Mouse (Mus musculus): ENCODE measurements around the gene Kdsr. TPM values are rescaled to one million over a fixed set of nuclear protein-coding genes. Genes with fewer than 3 reads are reported as not detected.
A peak's percentile ranks its signal among the peaks of the same experiment; 100 is the strongest.

Gene Kdsr
- 9.8 and 11.2 TPM in 2 replicates for polyA plus RNA-seq (2014; fragmentation: Nextera tagmentation; extraction: Ambion mirVana)

GRCm38 (mm10) chr1:106759572-106760435 lies at the start of gene Kdsr:
Gene Kdsr, minus strand, starts transcription at chr1:106759727.
- peak within 1 kb of the TSS; percentile 61 to 73 for H3K4me3 ChIP-seq (ENCODE audit: control insufficient read depth in 1 of 2, insufficient read depth in 1 of 2, low read depth in 1 of 2, low read length in 2 of 2)
- 2% methylated on average over 50 of the region's 51 CpGs for WGBS
- peak; percentile 99 for ATAC-seq (ENCODE audit: insufficient number of reproducible peaks, insufficient read depth, low FRiP score, low read depth)

GRCm38 (mm10) chr1:106799931-106800330 lies 40.4 kb upstream of the Kdsr start:
- Histone ChIP-seq H3K4me3 (ENCODE audit: control insufficient read depth in 1 of 2, insufficient read depth in 1 of 2, low read depth in 1 of 2, low read length in 2 of 2) (no peak overlapping the region), H3K9ac (ENCODE audit: low read length) (no peak overlapping the region), H3K27me3 (ENCODE audit: control insufficient read depth, insufficient read depth, low read length) (no peaks in the 10 kb centered on the region), H3K9me3 (ENCODE audit: control insufficient read depth, low read length) (no peaks in the 10 kb centered on the region), H3K36me3 (ENCODE audit: control insufficient read depth, insufficient read depth, low read length) (no peaks in the 10 kb centered on the region), H3K4me1 (ENCODE audit: control insufficient read depth in 2 of 2, insufficient read depth in 2 of 2, low read length in 2 of 2) (peaks cover 0 to 10% of the 10 kb centered on the region in 2 experiments; a peak in 2 of 4 replicates), H3K27ac (replicated peaks in 1 of 2; ENCODE audit: control insufficient read depth in 1 of 2, insufficient read depth in 1 of 2, low read depth in 2 of 2, low read length in 2 of 2) (no peak overlapping the region), H3K4me2 (ENCODE audit: low read length) (no peak overlapping the region)
- no peak for ATAC-seq (ENCODE audit: insufficient number of reproducible peaks, insufficient read depth, low FRiP score, low read depth)
- WGBS: 76% methylated on average over 3 of the region's 3 CpGs

More at GRCm38 (mm10) chr1:106759572-106760435, at the start of gene Kdsr:
- Histone ChIP-seq H3K36me3 (ENCODE audit: control insufficient read depth, insufficient read depth, low read length) (peaks cover 9% of the 10 kb centered on the region), H3K9me3 (ENCODE audit: control insufficient read depth, low read length) (no peaks in the 10 kb centered on the region), H3K4me1 (ENCODE audit: control insufficient read depth in 2 of 2, insufficient read depth in 2 of 2, low read length in 2 of 2) (peaks cover 2 to 10% of the 10 kb centered on the region in 2 experiments), H3K27me3 (ENCODE audit: control insufficient read depth, insufficient read depth, low read length) (no peaks in the 10 kb centered on the region), H3K4me2 (ENCODE audit: low read length) (peak within 1 kb of the TSS; percentile 97), H3K9ac (ENCODE audit: low read length) (peak within 1 kb of the TSS; percentile 79), H3K27ac (replicated peaks in 1 of 2; ENCODE audit: control insufficient read depth in 1 of 2, insufficient read depth in 1 of 2, low read depth in 2 of 2, low read length in 2 of 2) (peak within 1 kb of the TSS; percentile 92 to 93)

GRCm38 (mm10) chr1:106799406-106799805 lies 39.9 kb upstream of the Kdsr start:
- WGBS: 45% methylated on average over 1 of the region's 1 CpGs
- ATAC-seq (ENCODE audit: insufficient number of reproducible peaks, insufficient read depth, low FRiP score, low read depth): no peak
- Histone ChIP-seq H3K4me3 (ENCODE audit: control insufficient read depth in 1 of 2, insufficient read depth in 1 of 2, low read depth in 1 of 2, low read length in 2 of 2) (no peak overlapping the region), H3K36me3 (ENCODE audit: control insufficient read depth, insufficient read depth, low read length) (no peaks in the 10 kb centered on the region), H3K4me2 (ENCODE audit: low read length) (no peak overlapping the region), H3K27me3 (ENCODE audit: control insufficient read depth, insufficient read depth, low read length) (no peaks in the 10 kb centered on the region), H3K4me1 (ENCODE audit: control insufficient read depth in 2 of 2, insufficient read depth in 2 of 2, low read length in 2 of 2) (peaks cover 0 to 14% of the 10 kb centered on the region in 2 experiments; a peak in 2 of 4 replicates), H3K9ac (ENCODE audit: low read length) (no peak overlapping the region), H3K9me3 (ENCODE audit: control insufficient read depth, low read length) (no peaks in the 10 kb centered on the region), H3K27ac (replicated peaks in 1 of 2; ENCODE audit: control insufficient read depth in 1 of 2, insufficient read depth in 1 of 2, low read depth in 2 of 2, low read length in 2 of 2) (no peak overlapping the region)

GRCm38 (mm10) chr1:106796987-106797779 lies 37.7 kb upstream of the Kdsr start:
- WGBS: 64% methylated on average over 7 of the region's 7 CpGs
- no peaks in the 10 kb centered on the region for H3K27me3 ChIP-seq (ENCODE audit: control insufficient read depth, insufficient read depth, low read length)
- H3K36me3 ChIP-seq (ENCODE audit: control insufficient read depth, insufficient read depth, low read length): no peaks in the 10 kb centered on the region
- H3K27ac ChIP-seq (replicated peaks in 1 of 2; ENCODE audit: control insufficient read depth in 1 of 2, insufficient read depth in 1 of 2, low read depth in 2 of 2, low read length in 2 of 2): peak overlapping the region in 1 of 2 experiments; percentile 94; a peak in 1 of 4 replicates
- ATAC-seq (ENCODE audit: insufficient number of reproducible peaks, insufficient read depth, low FRiP score, low read depth): no peak
- no peaks in the 10 kb centered on the region for H3K9me3 ChIP-seq (ENCODE audit: control insufficient read depth, low read length)
- peaks cover 0 to 15% of the 10 kb centered on the region in 2 experiments; a peak in 2 of 4 replicates for H3K4me1 ChIP-seq (ENCODE audit: control insufficient read depth in 2 of 2, insufficient read depth in 2 of 2, low read length in 2 of 2)
- H3K4me2 ChIP-seq (ENCODE audit: low read length): peak overlapping the region; percentile 83
- peak overlapping the region in 1 of 2 experiments; percentile 100; a peak in 3 of 4 replicates for H3K4me3 ChIP-seq (ENCODE audit: control insufficient read depth in 1 of 2, insufficient read depth in 1 of 2, low read depth in 1 of 2, low read length in 2 of 2)
- H3K9ac ChIP-seq (ENCODE audit: low read length): peak overlapping the region; percentile 97

- H3K9ac ChIP-seq (ENCODE audit: low read length): peak within 1 kb of the TSS; percentile 97
- peak within 1 kb of the TSS; percentile 93 to 94 for H3K27ac ChIP-seq (replicated peaks in 1 of 2; ENCODE audit: control insufficient read depth in 1 of 2, insufficient read depth in 1 of 2, low read depth in 2 of 2, low read length in 2 of 2)
- peaks cover 0 to 15% of the 10 kb centered on the region in 2 experiments; a peak in 2 of 4 replicates for H3K4me1 ChIP-seq (ENCODE audit: control insufficient read depth in 2 of 2, insufficient read depth in 2 of 2, low read length in 2 of 2)
- peak within 1 kb of the TSS; percentile 83 for H3K4me2 ChIP-seq (ENCODE audit: low read length)
- H3K4me3 ChIP-seq (ENCODE audit: control insufficient read depth in 1 of 2, insufficient read depth in 1 of 2, low read depth in 1 of 2, low read length in 2 of 2): peak within 1 kb of the TSS; percentile 90 to 100
- H3K27me3 ChIP-seq (ENCODE audit: control insufficient read depth, insufficient read depth, low read length): no peaks in the 10 kb centered on the region
- ATAC-seq (ENCODE audit: insufficient number of reproducible peaks, insufficient read depth, low FRiP score, low read depth): peak; percentile 99
- WGBS: 0% methylated on average over 23 of the region's 23 CpGs
- no peaks in the 10 kb centered on the region for H3K9me3 ChIP-seq (ENCODE audit: control insufficient read depth, low read length)
- H3K36me3 ChIP-seq (ENCODE audit: control insufficient read depth, insufficient read depth, low read length): 0 out of 2 replicates have a peak, but pooled peaks cover 4% of the 10 kb centered on the region
Measured at GRCm38 (mm10) chr1:106796542-106796924, 37.0 kb upstream of the Kdsr start, which contains the start of gene Vps4b. Gene Vps4b, minus strand, starts transcription at chr1:106796728.

- peak overlapping the region; percentile 97 for H3K9ac ChIP-seq (ENCODE audit: low read length)
- peak overlapping the region; percentile 83 for H3K4me2 ChIP-seq (ENCODE audit: low read length)
- WGBS: 1% methylated on average over 50 of the region's 51 CpGs
- peak overlapping the region; percentile 90 to 100 for H3K4me3 ChIP-seq (ENCODE audit: control insufficient read depth in 1 of 2, insufficient read depth in 1 of 2, low read depth in 1 of 2, low read length in 2 of 2)
- no peaks in the 10 kb centered on the region for H3K27me3 ChIP-seq (ENCODE audit: control insufficient read depth, insufficient read depth, low read length)
- H3K4me1 ChIP-seq (ENCODE audit: control insufficient read depth in 2 of 2, insufficient read depth in 2 of 2, low read length in 2 of 2): peaks cover 0 to 15% of the 10 kb centered on the region in 2 experiments; a peak in 2 of 4 replicates
- H3K36me3 ChIP-seq (ENCODE audit: control insufficient read depth, insufficient read depth, low read length): 0 out of 2 replicates have a peak, but pooled peaks cover 5% of the 10 kb centered on the region
- ATAC-seq (ENCODE audit: insufficient number of reproducible peaks, insufficient read depth, low FRiP score, low read depth): peak; percentile 86
- peak overlapping the region; percentile 93 to 94 for H3K27ac ChIP-seq (replicated peaks in 1 of 2; ENCODE audit: control insufficient read depth in 1 of 2, insufficient read depth in 1 of 2, low read depth in 2 of 2, low read length in 2 of 2)
- no peaks in the 10 kb centered on the region for H3K9me3 ChIP-seq (ENCODE audit: control insufficient read depth, low read length)
Measured at GRCm38 (mm10) chr1:106795634-106796541, 36.4 kb upstream of the Kdsr start.
